Mouse (Mus musculus) urinary bladder, postnatal 10 days (tissue): ENCODE results near the gene 4932438H23Rik.

ENCODE experiments used
- DNase-seq: peaks from one replicate; pipeline ENCODE4 v3.0.0; 2022; ENCODE audit warnings: low spot score

The 4932438H23Rik gene

GRCm38 (mm10) chr16:91009942-91010529, 84.9 kb downstream of the 4932438H23Rik start:
- no peak for DNase-seq

GRCm38 (mm10) chr16:91004915-91005538, 89.9 kb downstream of the 4932438H23Rik start:
- DNase-seq: no peak
